Mouse (Mus musculus) lung, embryonic 14.5 days (tissue): ENCODE data around the gene Sox1. TPM values are rescaled to one million over a fixed set of nuclear protein-coding genes. Genes with fewer than 3 reads are reported as not detected.
A peak's percentile ranks its signal among the peaks of the same experiment; 100 is the strongest.

Source experiments
- ATAC-seq: fragments of 200-750 bp; cut with Nextera tagmentation; 2 replicates; pipeline ENCODE4 v1.8.0; 2017; ENCODE audit warnings: mild to moderate bottlenecking, moderate TSS enrichment, moderate library complexity; ENCODE audit not compliant: insufficient read depth
- DNase-seq: peaks from one replicate; pipeline ENCODE4 v3.0.0-alpha.2; 2015
- H3K27ac ChIP-seq: fragments of 300-500 bp; sonication (generic); 2 replicates; pipeline ENCODE4 v1.5.1; 2014; ENCODE audit warnings: low read depth, mild to moderate bottlenecking, moderate library complexity
- H3K27me3 ChIP-seq: fragments of 300-500 bp; sonication (generic); 2 replicates; pipeline ENCODE4 v1.6.1; 2014; ENCODE audit warnings: low read length, control low read depth; ENCODE audit not compliant: insufficient read depth
- H3K36me3 ChIP-seq: fragments of 300-500 bp; sonication (generic); 2 replicates; pipeline ENCODE4 v1.6.1; 2014; ENCODE audit warnings: control low read depth; ENCODE audit not compliant: insufficient read depth
- H3K4me1 ChIP-seq: fragments of 300-500 bp; sonication (generic); 2 replicates; pipeline ENCODE4 v1.6.1; 2014; ENCODE audit warnings: antibody characterized with exemption, control low read depth; ENCODE audit not compliant: insufficient read depth
- H3K4me2 ChIP-seq: fragments of 300-500 bp; sonication (generic); 2 replicates; pipeline ENCODE4 v1.6.1; 2014; ENCODE audit warnings: mild to moderate bottlenecking
- H3K4me3 ChIP-seq: fragments of 300-500 bp; sonication (generic); 2 replicates; pipeline ENCODE4 v1.5.1; 2014; ENCODE audit warnings: low read depth, low read length
- H3K9ac ChIP-seq: fragments of 300-500 bp; sonication (generic); 2 replicates; pipeline ENCODE4 v1.6.1; 2014
- H3K9me3 ChIP-seq: fragments of 300-500 bp; sonication (generic); 2 replicates; pipeline ENCODE4 v1.6.1; 2016; ENCODE audit warnings: low read depth, low read length, control low read depth
- CTCF ChIP-seq: IDR thresholded peaks from 2 replicates; pipeline ENCODE4 v1.5.1; 2016; ENCODE audit warnings: antibody characterized with exemption, low read depth
- WGBS: fragments of 180-500 bp; shearing (Covaris S2); extraction: QIAGEN DNeasy Blood & Tissue Kit; methylation state at CpG from one replicate; pipeline ENCODE4 v1.1.7; 2014; 5-methylcytosine and 5-hydroxymethylcytosine counted together
- polyA plus RNA-seq: library from polyadenylated mRNA; unstranded; fragments of >200 nt; fragmentation: Nextera tagmentation; extraction: Ambion mirVana; gene quantifications from 2 replicates; pipeline ENCODE4 v1.2.1, GENCODE M21; 2014

The Sox1 gene
- polyA plus RNA-seq, 1 experiment from 2014 or later: 0.04 TPM

- H3K4me2 ChIP-seq: no peak overlapping the region
- no peak overlapping the region for H3K9ac ChIP-seq
- no peaks in the 10 kb centered on the region for H3K9me3 ChIP-seq
- ATAC-seq (no peak), DNase-seq (no peak)
- TF ChIP-seq CTCF: no peak
- no peak overlapping the region for H3K27ac ChIP-seq
- H3K4me3 ChIP-seq: no peak overlapping the region
- 30% methylated on average over 5 of the region's 5 CpGs for WGBS
- H3K27me3 ChIP-seq: peaks cover 93% of the 10 kb centered on the region
- no peaks in the 10 kb centered on the region for H3K4me1 ChIP-seq
- H3K36me3 ChIP-seq: no peaks in the 10 kb centered on the region
Measured at GRCm38 (mm10) chr8:12428931-12429330, 33.8 kb downstream of the Sox1 start.

GRCm38 (mm10) chr8:12429601-12430172, 34.6 kb downstream of the Sox1 start:
- Histone ChIP-seq H3K4me2 (no peak overlapping the region), H3K4me3 (no peak overlapping the region), H3K27me3 (peaks cover 91% of the 10 kb centered on the region), H3K9me3 (no peaks in the 10 kb centered on the region), H3K27ac (no peak overlapping the region), H3K4me1 (no peaks in the 10 kb centered on the region), H3K9ac (no peak overlapping the region), H3K36me3 (no peaks in the 10 kb centered on the region)
- no peak for DNase-seq
- TF ChIP-seq CTCF: no peak
- peak; percentile 11; the same call in 1 of the 2 replicates for ATAC-seq
- WGBS: 9% methylated on average over 9 of the region's 9 CpGs

- Histone ChIP-seq H3K4me1 (no peaks in the 10 kb centered on the region), H3K9ac (no peak overlapping the region), H3K36me3 (no peaks in the 10 kb centered on the region), H3K27me3 (peaks cover 87% of the 10 kb centered on the region), H3K9me3 (no peaks in the 10 kb centered on the region), H3K27ac (no peak overlapping the region), H3K4me2 (peak overlapping the region; percentile 3; the same call in 1 of the 2 replicates), H3K4me3 (peak overlapping the region; percentile 6)
- WGBS: 2% methylated on average over 46 of the region's 46 CpGs
- ATAC-seq (no peak), DNase-seq (peak; percentile 43)
- TF ChIP-seq CTCF: no peak
Measured at GRCm38 (mm10) chr8:12430173-12430899, 35.2 kb downstream of the Sox1 start.

- peaks cover 79% of the 10 kb centered on the region for H3K27me3 ChIP-seq
- no peaks in the 10 kb centered on the region for H3K9me3 ChIP-seq
- WGBS: 2% methylated on average over 51 of the region's 51 CpGs
- ATAC-seq: no peak
- H3K9ac ChIP-seq: no peak overlapping the region
- H3K4me2 ChIP-seq: peak overlapping the region; percentile 3; the same call in 1 of the 2 replicates
- no peak for TF ChIP-seq CTCF
- H3K4me3 ChIP-seq: peak overlapping the region; percentile 3; the same call in 1 of the 2 replicates
- H3K4me1 ChIP-seq: no peaks in the 10 kb centered on the region
- no peaks in the 10 kb centered on the region for H3K36me3 ChIP-seq
- no peak overlapping the region for H3K27ac ChIP-seq
- DNase-seq: no peak
Measured at GRCm38 (mm10) chr8:12430900-12431737, 36.0 kb downstream of the Sox1 start.

GRCm38 (mm10) chr8:12431738-12432055, 36.6 kb downstream of the Sox1 start:
- TF ChIP-seq CTCF: no peak
- ATAC-seq (no peak), DNase-seq (no peak)
- H3K4me3 ChIP-seq: no peak overlapping the region
- H3K27me3 ChIP-seq: peaks cover 73% of the 10 kb centered on the region
- no peak overlapping the region for H3K27ac ChIP-seq
- H3K4me2 ChIP-seq: no peak overlapping the region
- no peaks in the 10 kb centered on the region for H3K36me3 ChIP-seq
- H3K9ac ChIP-seq: no peak overlapping the region
- H3K9me3 ChIP-seq: no peaks in the 10 kb centered on the region
- no peaks in the 10 kb centered on the region for H3K4me1 ChIP-seq
- 42% methylated on average over 6 of the region's 6 CpGs for WGBS

GRCm38 (mm10) chr8:12432546-12432945, 37.5 kb downstream of the Sox1 start:
- Histone ChIP-seq H3K27me3 (peaks cover 64% of the 10 kb centered on the region), H3K4me1 (no peaks in the 10 kb centered on the region), H3K4me3 (no peak overlapping the region), H3K4me2 (no peak overlapping the region), H3K27ac (no peak overlapping the region), H3K36me3 (no peaks in the 10 kb centered on the region), H3K9me3 (no peaks in the 10 kb centered on the region), H3K9ac (no peak overlapping the region)
- ATAC-seq (no peak), DNase-seq (no peak)
- TF ChIP-seq CTCF: no peak
- 52% methylated on average over 7 of the region's 7 CpGs for WGBS

GRCm38 (mm10) chr8:12434771-12435170, 39.7 kb downstream of the Sox1 start:
- DNase-seq (no peak), ATAC-seq (no peak)
- Histone ChIP-seq H3K4me2 (no peak overlapping the region), H3K4me3 (no peak overlapping the region), H3K4me1 (no peaks in the 10 kb centered on the region), H3K27me3 (peaks cover 42% of the 10 kb centered on the region), H3K9me3 (no peaks in the 10 kb centered on the region), H3K36me3 (no peaks in the 10 kb centered on the region), H3K27ac (no peak overlapping the region), H3K9ac (no peak overlapping the region)
- TF ChIP-seq CTCF: no peak
- WGBS: 57% methylated on average over 3 of the region's 3 CpGs
